Comparison of ENCODE assay signal across 17 mouse cellular contexts in genomic region chr12:25315969-25316368, GRCm38 (mm10).
DNase-seq lines count a peak whose midpoint lies in the region; ATAC-seq and TF ChIP-seq lines count a peak whose summit lies in the region.
"Had no signal": no experiment of that assay in that cellular context is flagged by ENCODE, and none has a peak within 500 bp of the region (broad histone marks: within the 10 kb centered on the region; RNA-seq: fewer than 3 reads in every experiment).

No protein-coding gene starts in this region.

- H3K9ac ChIP-seq in intestine, embryonic 16.5 days (ENCODE audit: low read depth, low read length) = no peak overlapping the region
- no peak overlapping the region for H3K9ac ChIP-seq in intestine, postnatal 0 days (ENCODE audit: low read depth, low read length)
- H3K9ac ChIP-seq: liver, postnatal 0 days had no signal

- no peak overlapping the region for H3K4me2 ChIP-seq in intestine, embryonic 16.5 days (ENCODE audit: low read depth, low read length)
- no peak overlapping the region for H3K4me2 ChIP-seq in intestine, postnatal 0 days (replicated peaks; ENCODE audit: low read depth)

- peaks cover 12% of the 10 kb centered on the region for H3K4me1 ChIP-seq in thymus, adult 2 months (replicated peaks; ENCODE audit: control insufficient read depth, insufficient read depth, low read length)
- no peaks in the 10 kb centered on the region for H3K4me1 ChIP-seq in intestine, embryonic 16.5 days (ENCODE audit: control insufficient read depth, insufficient read depth, low read length)
- no peaks in the 10 kb centered on the region for H3K4me1 ChIP-seq in intestine, postnatal 0 days (replicated peaks; ENCODE audit: control insufficient read depth, insufficient read depth, low read length)
- H3K4me1 ChIP-seq: hindbrain, embryonic 10.5 days had no signal

- no peaks in the 10 kb centered on the region for H3K9me3 ChIP-seq in intestine, embryonic 16.5 days (ENCODE audit: control insufficient read depth, low read length)
- H3K9me3 ChIP-seq in intestine, postnatal 0 days (ENCODE audit: control insufficient read depth) = no peaks in the 10 kb centered on the region
- H3K9me3 ChIP-seq: hindbrain, embryonic 10.5 days had no signal

- no peak for TF ChIP-seq CTCF in thymus, adult 2 months (IDR thresholded peaks at IDR 0.05; ENCODE audit: borderline replicate concordance, control insufficient read depth, extremely low read depth, insufficient read depth, low read length, poor library complexity)
- TF ChIP-seq CTCF in intestine, postnatal 0 days (IDR thresholded peaks at IDR 0.05; ENCODE audit: low read depth) = no peak

- H3K27ac ChIP-seq in thymus, adult 2 months (ENCODE audit: control insufficient read depth, insufficient read depth, low read length) = no peak overlapping the region
- H3K27ac ChIP-seq in intestine, embryonic 16.5 days (ENCODE audit: low read length) = no peak overlapping the region
- no peak overlapping the region for H3K27ac ChIP-seq in intestine, postnatal 0 days (ENCODE audit: low read depth, low read length)
- H3K27ac ChIP-seq: heart, adult 2 months; hindbrain, embryonic 10.5 days had no signal

- H3K36me3 ChIP-seq in thymus, adult 2 months (ENCODE audit: control insufficient read depth, insufficient read depth, low read length) = no peaks in the 10 kb centered on the region
- no peaks in the 10 kb centered on the region for H3K36me3 ChIP-seq in intestine, embryonic 16.5 days (ENCODE audit: control insufficient read depth, insufficient read depth, low read length)
- H3K36me3 ChIP-seq in intestine, postnatal 0 days (ENCODE audit: control insufficient read depth, insufficient read depth) = no peaks in the 10 kb centered on the region
- H3K36me3 ChIP-seq: hindbrain, embryonic 10.5 days had no signal

- TF ChIP-seq POLR2A in thymus, adult 2 months (IDR thresholded peaks at IDR 0.05; ENCODE audit: control insufficient read depth, extremely low read depth, insufficient read depth, low read length, poor library complexity) = no peak

- no peak overlapping the region for H3K4me3 ChIP-seq in thymus, adult 2 months (ENCODE audit: control insufficient read depth, insufficient read depth, low read length)
- H3K4me3 ChIP-seq in intestine, embryonic 16.5 days (ENCODE audit: low read length) = no peak overlapping the region
- H3K4me3 ChIP-seq in intestine, postnatal 0 days (ENCODE audit: low read depth, low read length) = no peak overlapping the region
- H3K4me3 ChIP-seq: heart, adult 2 months; hindbrain, embryonic 10.5 days had no signal

- peak; percentile 46 for DNase-seq in 416B (ENCODE audit: low read depth)
- peak; percentile 49 for DNase-seq in CD4-positive, CD25-positive, alpha-beta regulatory T cell, adult 2 months (ENCODE audit: low read depth, low spot score)
- peak; percentile 59 for DNase-seq in induced T-regulatory cell, adult 2 months (ENCODE audit: low read depth)
- DNase-seq in thymus, adult 2 months = peak; percentile 41
- DNase-seq in ovary, postnatal 36 days (ENCODE audit: low spot score) = no peak
- DNase-seq: adrenal gland, postnatal 25 days; cerebellum, adult 9-10 months; heart, adult 2 months; kidney, adult 11 months; kidney, postnatal 10 days; liver, postnatal 0 days; lung, postnatal 14 days; midbrain, embryonic 14.5 days; right cerebral cortex, postnatal 14 days had no signal

- ATAC-seq in intestine, embryonic 16.5 days = no peak
- no peak for ATAC-seq in intestine, postnatal 0 days
- ATAC-seq: liver, postnatal 0 days had no signal

- H3K27me3 ChIP-seq in thymus, adult 2 months (ENCODE audit: control insufficient read depth, insufficient read depth, low read length) = no peaks in the 10 kb centered on the region
- H3K27me3 ChIP-seq in intestine, embryonic 16.5 days (replicated peaks; ENCODE audit: control insufficient read depth, insufficient read depth, low read length) = no peaks in the 10 kb centered on the region
- no peaks in the 10 kb centered on the region for H3K27me3 ChIP-seq in intestine, postnatal 0 days (replicated peaks; ENCODE audit: control insufficient read depth, insufficient read depth, low read length)

- 87% methylated on average over 1 of the region's 1 CpGs for WGBS in thymus, adult 2 months
- WGBS in intestine, embryonic 16.5 days = 84% methylated on average over 1 of the region's 1 CpGs
- WGBS in intestine, postnatal 0 days = 93% methylated on average over 1 of the region's 1 CpGs
